Mouse (Mus musculus) adrenal gland, postnatal 36 days (tissue): Measurements from ENCODE around the gene Prom2. TPM values are rescaled to one million over a fixed set of nuclear protein-coding genes. Genes with fewer than 3 reads are reported as not detected.

Experiments
- DNase-seq, 2 experiments: peaks; one replicate each; pipeline ENCODE4 v3.0.0; 2021; ENCODE audit warnings: mixed read lengths in 1 of 2
- total RNA-seq, 2 experiments: library from RNA; stranded (reverse); gene quantifications; 2 replicates each; pipeline ENCODE4 v1.2.3; 2021

The Prom2 gene
- total RNA-seq, 2 experiments from 2014 or later = 0.20 to 0.46 TPM

DNA sequence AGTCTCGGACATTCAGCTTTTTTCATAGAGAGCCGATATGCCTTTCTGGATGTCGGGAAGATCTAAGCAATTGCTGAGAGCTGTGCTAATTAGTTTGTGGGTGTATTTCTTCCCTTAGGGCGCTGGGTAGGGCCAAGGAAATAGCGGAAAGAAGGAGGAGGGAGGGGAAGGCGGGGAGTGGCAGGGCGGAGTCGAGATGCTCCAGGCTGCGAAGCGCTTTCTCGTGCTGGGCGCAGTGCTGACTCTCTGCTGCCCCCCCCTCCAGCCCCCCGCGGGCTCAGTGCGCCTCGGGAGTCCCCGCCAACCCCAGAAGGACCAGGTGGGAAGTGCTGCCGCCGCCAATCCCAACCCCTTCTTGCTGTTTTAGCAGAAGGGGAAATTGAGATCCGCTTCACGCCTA, 58.3 kb downstream of the Prom2 start:
- DNase-seq = peak in 1 of 2 experiments; percentile 37

DNA sequence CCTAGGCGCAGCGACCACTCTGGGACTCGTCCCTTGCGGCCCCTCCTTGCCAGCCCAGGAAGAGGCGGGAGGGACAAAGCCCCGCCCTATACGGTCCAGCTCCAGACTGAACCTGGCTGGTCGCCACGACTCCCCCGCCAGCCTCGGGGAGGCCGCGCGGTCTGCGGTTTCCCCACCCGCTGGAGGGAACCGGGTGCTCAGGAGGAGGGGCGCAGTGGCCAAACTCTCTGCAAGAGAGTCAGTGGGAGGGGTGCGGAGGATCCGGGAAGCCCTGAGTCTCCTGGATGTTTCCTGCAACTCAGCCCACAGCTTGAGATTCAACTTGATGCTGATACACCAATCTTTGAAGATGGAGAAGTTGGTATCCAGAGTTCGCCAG, 58.7 kb downstream of the Prom2 start:
- peak; percentile 73 to 77 for DNase-seq

DNA sequence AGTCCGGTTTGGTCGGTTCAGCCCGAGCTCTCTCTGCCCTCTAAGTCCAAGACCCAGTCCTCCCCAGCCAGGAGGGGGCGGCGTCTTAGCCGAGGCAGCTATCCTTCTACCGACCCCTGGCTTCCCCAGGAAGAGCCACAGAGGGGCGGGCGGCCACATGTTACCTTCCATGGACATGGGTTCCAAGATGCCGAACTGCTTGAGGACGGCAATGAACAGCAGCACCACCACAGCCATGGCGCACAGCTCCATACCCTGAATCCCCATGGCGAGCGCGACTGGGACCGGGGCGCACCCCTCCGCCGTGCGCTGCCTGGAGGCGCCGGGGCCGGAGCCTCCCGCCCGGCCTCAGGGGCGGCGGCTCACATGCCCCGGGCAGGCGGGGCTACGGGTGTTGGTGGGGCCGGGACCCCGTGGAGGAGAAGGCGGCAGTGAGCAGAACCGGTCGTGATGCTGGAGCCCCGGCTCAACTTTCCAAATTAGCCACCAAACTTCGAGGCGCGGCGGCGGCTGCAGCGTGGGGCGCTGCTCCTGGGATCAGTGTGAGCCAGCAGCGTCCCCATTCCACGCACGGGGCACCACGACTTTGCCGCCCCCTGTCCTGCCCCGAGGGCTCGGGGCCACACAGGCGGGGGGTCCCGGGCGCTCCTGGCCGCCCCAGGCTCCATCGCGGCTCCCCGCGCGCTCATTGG, 59.3 kb downstream of the Prom2 start:
- peak in 1 of 2 experiments; percentile 15 for DNase-seq

DNA sequence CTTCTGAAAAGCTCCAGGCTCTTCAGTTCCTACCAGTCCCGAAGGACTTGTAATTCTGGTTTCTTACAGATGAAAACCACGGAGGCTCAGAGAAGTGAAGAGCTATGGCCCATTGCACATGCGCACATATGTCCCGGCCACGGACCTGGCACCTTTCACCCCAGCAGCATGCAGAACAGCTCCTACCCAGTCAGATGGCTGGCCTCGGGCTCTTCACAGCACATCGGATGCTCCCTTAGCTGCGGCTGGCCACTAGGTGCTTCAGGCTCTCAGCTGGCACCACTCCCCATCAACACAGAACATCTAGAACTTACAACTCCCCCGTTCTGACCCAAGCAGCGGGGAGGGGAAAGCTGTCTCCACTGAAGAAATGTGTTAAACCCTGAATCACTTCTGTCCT, 61.5 kb downstream of the Prom2 start:
- no peak for DNase-seq

DNA sequence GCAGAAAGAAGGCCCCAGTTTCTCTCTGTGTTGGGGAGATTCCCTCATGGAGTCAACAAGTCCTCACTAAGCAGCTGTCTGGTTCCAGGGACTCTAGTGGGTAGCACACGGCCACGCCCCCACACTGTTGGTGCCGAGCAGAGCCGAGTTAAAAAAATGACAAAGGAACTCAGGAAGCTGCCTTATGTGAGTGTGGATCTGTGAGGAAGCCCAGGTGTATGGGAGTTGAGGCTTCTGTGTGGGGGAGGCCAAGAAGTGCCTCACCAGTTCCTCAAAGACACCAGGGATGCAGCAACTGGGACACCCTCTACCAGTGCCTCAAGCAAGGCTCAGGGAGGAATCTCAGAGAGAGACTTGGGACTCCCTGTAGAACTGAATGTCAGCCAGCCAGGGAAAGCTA, 62.1 kb downstream of the Prom2 start:
- no peak for DNase-seq

Other genes starting within 250 kb of the Prom2 start
- under 1 TPM; 0.63 to 0.73 TPM for gene Dusp2, start 205.3 kb downstream of the Prom2 start, total RNA-seq
- not detected for gene Astl, start 202.8 kb downstream of the Prom2 start, total RNA-seq
- 1 to 10 TPM; 1.9 to 2.0 TPM for gene Adra2b, start 178.3 kb downstream of the Prom2 start, total RNA-seq
- gene Gpat2, start 116.3 kb downstream of the Prom2 start, total RNA-seq = under 1 TPM; 0.26 to 0.56 TPM
- 10 to 100 TPM; 41.1 to 50.6 TPM for gene Fahd2a, start 96.9 kb downstream of the Prom2 start, total RNA-seq
- 1 to 10 TPM; 4.0 to 5.3 TPM for gene Kcnip3, start 19.4 kb downstream of the Prom2 start, total RNA-seq
- 1 to 10 TPM; 3.0 to 3.2 TPM for gene Zfp661, start 45.6 kb upstream of the Prom2 start, total RNA-seq
- gene Mrps5, start 45.8 kb upstream of the Prom2 start, total RNA-seq = 100 to 1,000 TPM; 113 to 115 TPM
- 1 to 10 TPM; 6.3 to 7.9 TPM for gene Mal, start 115.2 kb upstream of the Prom2 start, total RNA-seq
- gene Mall, start 188.5 kb upstream of the Prom2 start, total RNA-seq = 1 to 10 TPM in 1 of 2 experiments, under 1 TPM in 1; 0.86 to 2.2 TPM
- 10 to 100 TPM; 21.2 to 28.5 TPM for gene Nphp1, start 247.4 kb upstream of the Prom2 start, total RNA-seq